Mouse (Mus musculus): ENCODE results near the gene Cyyr1.

DNA sequence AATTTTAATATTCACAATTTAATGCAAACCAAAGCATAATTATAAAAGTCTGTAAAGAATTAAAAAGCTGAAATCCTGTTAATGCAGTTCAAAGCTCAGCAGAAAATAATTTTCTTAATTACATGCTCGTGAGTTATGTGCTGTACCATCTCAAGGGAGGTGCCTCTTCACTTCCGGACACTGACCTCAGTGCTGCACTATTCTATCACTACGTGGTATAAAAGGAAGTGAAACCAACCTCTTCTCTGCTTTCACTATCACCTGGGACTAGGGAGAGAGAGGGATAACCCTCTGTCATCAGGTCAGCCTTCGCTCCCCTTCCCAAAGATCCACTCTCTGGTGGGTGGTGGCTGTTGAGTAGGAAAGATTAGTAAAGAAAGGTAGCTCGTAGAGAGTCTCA lies 13.3 kb upstream of the Cyyr1 start:
- TF ChIP-seq CHD2 (IDR thresholded peaks at IDR 0.05; ENCODE audit: low read depth, low read length) (no peak), ZNF384 (IDR thresholded peaks at IDR 0.05; ENCODE audit: low read depth, low read length) (no peak)

Data from ES-E14 (cell line).